Mouse (Mus musculus) embryonic fibroblast, embryonic 13.5 days (primary cell): ENCODE results near the gene BC004004.

Experiments
- CTCF ChIP-seq: IDR thresholded peaks from 2 replicates; pipeline ENCODE4 v1.5.1; 2011; ENCODE audit warnings: mild to moderate bottlenecking, control low read depth, low read length, moderate library complexity, borderline replicate concordance; ENCODE audit not compliant: insufficient read depth
- POLR2A ChIP-seq: IDR thresholded peaks from 2 replicates; pipeline ENCODE4 v1.6.1; 2011; ENCODE audit warnings: low read depth, mild to moderate bottlenecking, control low read depth, low read length, moderate library complexity

GRCm38 (mm10) chr17:29231109-29231508 is 37.5 kb upstream of the BC004004 start:
- TF ChIP-seq POLR2A (no peak), CTCF (no peak)
